Mouse (Mus musculus): ENCODE measurements around the gene Olfr686. TPM values are rescaled to one million over a fixed set of nuclear protein-coding genes. Genes with fewer than 3 reads are reported as not detected.

Olfr686 gene
- polyA plus RNA-seq, 1 experiment from 2014 or later, result not detected

Other genes with a start within 250 kb of the Olfr686 start
- not detected in 2 replicates for gene Olfr670, start 244.9 kb downstream of the Olfr686 start, polyA plus RNA-seq (2015; fragmentation: Nextera tagmentation; extraction: Ambion mirVana)
- not detected in 2 replicates for gene Olfr671, start 228.4 kb downstream of the Olfr686 start, polyA plus RNA-seq (2015; fragmentation: Nextera tagmentation; extraction: Ambion mirVana)
- not detected in 2 replicates for gene Olfr672, start 205.5 kb downstream of the Olfr686 start, polyA plus RNA-seq (2015; fragmentation: Nextera tagmentation; extraction: Ambion mirVana)
- not detected in 2 replicates for gene Olfr675, start 179.0 kb downstream of the Olfr686 start, polyA plus RNA-seq (2015; fragmentation: Nextera tagmentation; extraction: Ambion mirVana)
- not detected in 2 replicates for gene Olfr676, start 174.8 kb downstream of the Olfr686 start, polyA plus RNA-seq (2015; fragmentation: Nextera tagmentation; extraction: Ambion mirVana)
- gene Olfr677, start 156.1 kb downstream of the Olfr686 start, polyA plus RNA-seq (2015; fragmentation: Nextera tagmentation; extraction: Ambion mirVana), result not detected in 2 replicates
- gene Olfr678, start 143.0 kb downstream of the Olfr686 start, polyA plus RNA-seq (2015; fragmentation: Nextera tagmentation; extraction: Ambion mirVana), result not detected in 2 replicates
- gene Olfr679, start 126.3 kb downstream of the Olfr686 start, polyA plus RNA-seq (2015; fragmentation: Nextera tagmentation; extraction: Ambion mirVana), result not detected in 2 replicates
- gene Olfr680-ps1, start 114.7 kb downstream of the Olfr686 start, polyA plus RNA-seq (2015; fragmentation: Nextera tagmentation; extraction: Ambion mirVana), result not detected in 2 replicates
- gene Olfr681, start 90.6 kb downstream of the Olfr686 start, polyA plus RNA-seq (2015; fragmentation: Nextera tagmentation; extraction: Ambion mirVana), result not detected in 2 replicates
- gene Olfr683, start 60.5 kb downstream of the Olfr686 start, polyA plus RNA-seq (2015; fragmentation: Nextera tagmentation; extraction: Ambion mirVana), result not detected in 2 replicates
- gene Olfr684, start 43.8 kb downstream of the Olfr686 start, polyA plus RNA-seq (2015; fragmentation: Nextera tagmentation; extraction: Ambion mirVana), result not detected in 2 replicates
- not detected in 2 replicates for gene Olfr685, start 21.5 kb downstream of the Olfr686 start, polyA plus RNA-seq (2015; fragmentation: Nextera tagmentation; extraction: Ambion mirVana)
- not detected in 2 replicates for gene Olfr688, start 80.6 kb upstream of the Olfr686 start, polyA plus RNA-seq (2015; fragmentation: Nextera tagmentation; extraction: Ambion mirVana)
- 0.05 TPM in 1 of 2 replicates, not detected in the other for gene Olfr689, start 103.7 kb upstream of the Olfr686 start, polyA plus RNA-seq (2015; fragmentation: Nextera tagmentation; extraction: Ambion mirVana)
- gene Olfr690, start 126.6 kb upstream of the Olfr686 start, polyA plus RNA-seq (2015; fragmentation: Nextera tagmentation; extraction: Ambion mirVana), result not detected in 2 replicates
- gene Olfr691, start 134.8 kb upstream of the Olfr686 start, polyA plus RNA-seq (2015; fragmentation: Nextera tagmentation; extraction: Ambion mirVana), result 0.21 and 0.22 TPM in 2 replicates
- gene Olfr692, start 160.7 kb upstream of the Olfr686 start, polyA plus RNA-seq (2015; fragmentation: Nextera tagmentation; extraction: Ambion mirVana), result not detected in 2 replicates
- not detected in 2 replicates for gene Gm5901, start 167.6 kb upstream of the Olfr686 start, polyA plus RNA-seq (2015; fragmentation: Nextera tagmentation; extraction: Ambion mirVana)
- gene Fam160a2, start 192.6 kb upstream of the Olfr686 start, polyA plus RNA-seq (2015; fragmentation: Nextera tagmentation; extraction: Ambion mirVana), result 41.5 and 43.7 TPM in 2 replicates
- gene Cnga4, start 197.1 kb upstream of the Olfr686 start, polyA plus RNA-seq (2015; fragmentation: Nextera tagmentation; extraction: Ambion mirVana), result 0.16 TPM in 1 of 2 replicates, not detected in the other
- gene Cckbr, start 218.2 kb upstream of the Olfr686 start, polyA plus RNA-seq (2015; fragmentation: Nextera tagmentation; extraction: Ambion mirVana), result 2.0 and 2.3 TPM in 2 replicates

All from hindbrain, embryonic 13.5 days (tissue).